Comparison of ENCODE assay signal across 13 mouse cellular contexts in genomic region chr12:112214441-112214857, GRCm38 (mm10).
A peak's percentile ranks its signal among the peaks of the same experiment; 100 is the strongest.
DNase-seq lines count a peak whose midpoint lies in the region; ATAC-seq lines count a peak whose summit lies in the region.
"Had no signal": no experiment of that assay in that cellular context is flagged by ENCODE, and none has a peak within 500 bp of the region (broad histone marks: within the 10 kb centered on the region; RNA-seq: fewer than 3 reads in every experiment).

No protein-coding gene starts in this region.

- H3K4me1 ChIP-seq in forebrain, embryonic 12.5 days, result peaks cover 64% of the 10 kb centered on the region
- peaks cover 41% of the 10 kb centered on the region for H3K4me1 ChIP-seq in forebrain, embryonic 16.5 days (replicated peaks; ENCODE audit: control insufficient read depth, insufficient read depth, low read length)
- H3K4me1 ChIP-seq in midbrain, embryonic 11.5 days (ENCODE audit: control insufficient read depth, insufficient read depth, low read length), result 0 out of 2 replicates have a peak, but pooled peaks cover 3% of the 10 kb centered on the region

- no peak overlapping the region for H3K4me3 ChIP-seq in forebrain, embryonic 12.5 days (replicated peaks)
- no peak overlapping the region for H3K4me3 ChIP-seq in forebrain, embryonic 16.5 days (replicated peaks; ENCODE audit: low read length)
- H3K4me3 ChIP-seq in midbrain, embryonic 11.5 days (ENCODE audit: low read depth, low read length), result no peak overlapping the region
- H3K4me3 ChIP-seq: liver, embryonic 12.5 days; neural tube, embryonic 12.5 days had no signal

- ATAC-seq in forebrain, embryonic 12.5 days (ENCODE audit: low FRiP score), result peak; percentile 57
- ATAC-seq in forebrain, embryonic 16.5 days, result no peak
- ATAC-seq in midbrain, embryonic 11.5 days (ENCODE audit: low FRiP score), result peak; percentile 41
- ATAC-seq in activated CD4-positive, CD25-positive, alpha-beta regulatory T cell, adult 4 months, result no peak
- ATAC-seq: liver, embryonic 12.5 days had no signal

- peak; percentile 22 for DNase-seq in MN1 (ENCODE audit: low spot score)
- peak; percentile 58 for DNase-seq in embryo, embryonic 10.5 days (ENCODE audit: low spot score)
- DNase-seq in midbrain, embryonic 11.5 days (ENCODE audit: low spot score, missing footprints), result no peak
- DNase-seq in cerebellum, postnatal 25 days, result no peak
- DNase-seq in urinary bladder, postnatal 10 days (ENCODE audit: low spot score), result no peak
- DNase-seq: heart, adult 18-20 months; thymus, postnatal 36 days had no signal

- no peaks in the 10 kb centered on the region for H3K27me3 ChIP-seq in forebrain, embryonic 12.5 days
- H3K27me3 ChIP-seq in forebrain, embryonic 16.5 days (replicated peaks; ENCODE audit: control insufficient read depth, insufficient read depth, low read length), result no peaks in the 10 kb centered on the region
- no peaks in the 10 kb centered on the region; the same call in 1 of the 2 replicates for H3K27me3 ChIP-seq in midbrain, embryonic 11.5 days (ENCODE audit: control insufficient read depth, insufficient read depth, low read length)
- H3K27me3 ChIP-seq: liver, embryonic 12.5 days had no signal

- no peaks in the 10 kb centered on the region for H3K9me3 ChIP-seq in forebrain, embryonic 12.5 days
- H3K9me3 ChIP-seq in forebrain, embryonic 16.5 days (ENCODE audit: control insufficient read depth, low read length), result no peaks in the 10 kb centered on the region
- no peaks in the 10 kb centered on the region for H3K9me3 ChIP-seq in midbrain, embryonic 11.5 days (ENCODE audit: control insufficient read depth, low read length)
- H3K9me3 ChIP-seq: G1E; liver, embryonic 12.5 days; neural tube, embryonic 12.5 days had no signal

- H3K4me2 ChIP-seq in forebrain, embryonic 12.5 days, result no peak overlapping the region
- H3K4me2 ChIP-seq in forebrain, embryonic 16.5 days (ENCODE audit: low read length), result no peak overlapping the region
- no peak overlapping the region for H3K4me2 ChIP-seq in midbrain, embryonic 11.5 days
- H3K4me2 ChIP-seq: liver, embryonic 12.5 days; neural tube, embryonic 12.5 days had no signal

- 15% methylated on average over 13 of the region's 13 CpGs for WGBS in forebrain, embryonic 12.5 days
- WGBS in forebrain, embryonic 16.5 days, result 7% methylated on average over 13 of the region's 13 CpGs
- 25% methylated on average over 13 of the region's 13 CpGs for WGBS in midbrain, embryonic 11.5 days

- H3K36me3 ChIP-seq in forebrain, embryonic 12.5 days (replicated peaks), result no peaks in the 10 kb centered on the region
- no peaks in the 10 kb centered on the region for H3K36me3 ChIP-seq in forebrain, embryonic 16.5 days (ENCODE audit: control insufficient read depth, insufficient read depth)
- H3K36me3 ChIP-seq in midbrain, embryonic 11.5 days (ENCODE audit: control insufficient read depth, insufficient read depth, low read length), result no peaks in the 10 kb centered on the region
- H3K36me3 ChIP-seq: G1E; liver, embryonic 12.5 days; neural tube, embryonic 12.5 days had no signal

- H3K27ac ChIP-seq in forebrain, embryonic 12.5 days, result peak overlapping the region; percentile 84
- H3K27ac ChIP-seq in forebrain, embryonic 16.5 days (ENCODE audit: low read length), result no peak overlapping the region
- H3K27ac ChIP-seq in midbrain, embryonic 11.5 days (ENCODE audit: low read depth, low read length), result peak overlapping the region; percentile 40; the same call in 1 of the 2 replicates
- H3K27ac ChIP-seq: liver, embryonic 12.5 days; neural tube, embryonic 12.5 days had no signal

- no peak overlapping the region for H3K9ac ChIP-seq in forebrain, embryonic 12.5 days
- no peak overlapping the region for H3K9ac ChIP-seq in forebrain, embryonic 16.5 days (replicated peaks; ENCODE audit: low read depth, low read length)
- no peak overlapping the region for H3K9ac ChIP-seq in midbrain, embryonic 11.5 days (ENCODE audit: low read length)
- H3K9ac ChIP-seq: liver, embryonic 12.5 days; neural tube, embryonic 12.5 days had no signal

Comparison
In these comparisons a context has a peak if more than half of its experiments do, and no peak if none do; other contexts are left out.
1. ATAC-seq: peak in forebrain, embryonic 12.5 days (single experiment) and midbrain, embryonic 11.5 days (single experiment); none in forebrain, embryonic 16.5 days (single experiment) and activated CD4-positive, CD25-positive, alpha-beta regulatory T cell, adult 4 months (single experiment).
2. DNase-seq: peak in MN1 (single experiment) and embryo, embryonic 10.5 days (single experiment); none in midbrain, embryonic 11.5 days (single experiment), cerebellum, postnatal 25 days (0 of 2) and urinary bladder, postnatal 10 days (single experiment).